Mouse (Mus musculus) CH12.LX (cell line): ENCODE results near the gene Slc25a21.

ENCODE experiments used
- EP300 ChIP-seq: IDR thresholded peaks from 2 replicates; pipeline ENCODE4 v1.6.1; 2011; ENCODE audit warnings: low read length, improper control_type of control experiment
- JUND ChIP-seq: conservative IDR thresholded peaks from 2 replicates; pipeline ENCODE4 v1.6.1; 2011; ENCODE audit warnings: low read depth, low read length, improper control_type of control experiment
- NELFE ChIP-seq: IDR thresholded peaks from 2 replicates; pipeline ENCODE4 v1.6.1; 2011; ENCODE audit warnings: low read depth, low read length, improper control_type of control experiment
- ZNF384 ChIP-seq: IDR thresholded peaks from 2 replicates; pipeline ENCODE4 v1.6.1; 2012; ENCODE audit warnings: low read depth, low read length, improper control_type of control experiment, inconsistent platforms

DNA sequence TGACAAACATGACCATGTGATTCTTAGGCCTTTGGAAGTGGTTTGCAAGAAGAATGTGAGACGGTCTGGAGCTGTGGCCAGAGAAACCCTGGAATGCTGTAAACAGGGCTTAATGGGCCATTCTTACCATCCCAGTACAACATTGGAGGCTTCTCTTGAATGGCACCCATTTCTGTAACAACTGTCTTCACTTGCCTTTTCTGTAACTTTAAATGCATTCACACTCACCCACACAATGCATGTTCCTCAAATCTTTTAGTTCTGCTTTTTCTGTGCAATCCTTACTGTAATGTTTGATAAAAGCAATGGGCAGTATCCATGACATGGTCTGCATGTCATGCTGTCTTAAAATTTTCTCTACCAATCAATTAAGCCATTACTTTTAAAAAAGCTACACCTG, 95.0 kb downstream of the Slc25a21 start:
- no peak for TF ChIP-seq JUND
- no peak for TF ChIP-seq NELFE
- TF ChIP-seq ZNF384: no peak
- no peak for TF ChIP-seq EP300
